Mouse (Mus musculus) cerebellum, adult 2 months (tissue): ENCODE data around the gene Dbp. TPM values are rescaled to one million over a fixed set of nuclear protein-coding genes. Genes with fewer than 3 reads are reported as not detected.
A peak's percentile ranks its signal among the peaks of the same experiment; 100 is the strongest.

Source experiments
- DNase-seq, 2 experiments: peaks; one replicate each; pipeline ENCODE4 v3.0.0; 2021
- H3K27ac ChIP-seq: fragments of 200-500 bp; 2 replicates; pipeline ENCODE4 v1.5.1; 2012; ENCODE audit warnings: low read length, control low read depth, inconsistent platforms; ENCODE audit not compliant: insufficient read depth
- H3K27me3 ChIP-seq: fragments of 200-500 bp; 2 replicates; pipeline ENCODE4 v1.6.1; 2012; ENCODE audit warnings: inconsistent platforms, mild to moderate bottlenecking, low read length, moderate library complexity; ENCODE audit not compliant: control insufficient read depth, insufficient read depth
- H3K4me1 ChIP-seq: fragments of 200-500 bp; 2 replicates; pipeline ENCODE4 v1.6.1; 2011; ENCODE audit warnings: low read length; ENCODE audit not compliant: control insufficient read depth, insufficient read depth
- H3K4me3 ChIP-seq: fragments of 200-500 bp; replicated peaks from 2 replicates; pipeline ENCODE3; 2011; ENCODE audit warnings: mild to moderate bottlenecking, low read depth, low read length, control low read depth; ENCODE audit not compliant: insufficient read depth
- CTCF ChIP-seq: fragments of 200-500 bp; IDR thresholded peaks from 2 replicates; pipeline ENCODE4 v1.5.1; 2011; ENCODE audit warnings: low read depth, mild to moderate bottlenecking, control low read depth, low read length, moderate library complexity, borderline replicate concordance; ENCODE audit not compliant: insufficient read depth
- POLR2A ChIP-seq: fragments of 200-500 bp; IDR thresholded peaks from 2 replicates; pipeline ENCODE4 v1.6.1; 2011; ENCODE audit warnings: low read length, control low read depth, borderline replicate concordance; ENCODE audit not compliant: insufficient read depth
- WGBS: fragments of 180-500 bp; shearing (Covaris S2); methylation state at CpG from one replicate; pipeline ENCODE4 v1.1.7; 2018; 5-methylcytosine and 5-hydroxymethylcytosine counted together
- polyA plus RNA-seq: library from polyadenylated mRNA; depleted of rRNA; stranded (reverse); fragments of >200 nt; gene quantifications from 2 replicates; pipeline ENCODE4 v1.2.3, GENCODE M21; 2012

The Dbp gene
- polyA plus RNA-seq, 1 experiment = 239 TPM

GRCm38 (mm10) chr7:45720413-45721233 lies 15.7 kb downstream of the Dbp start, which contains the start of gene Fam83e:
TSS of gene Fam83e (plus strand) at chr7:45721212.
- no peak within 1 kb of the TSS for H3K27ac ChIP-seq
- DNase-seq = peak in 1 of 2 experiments; percentile 31
- 62% methylated on average over 14 of the region's 14 CpGs for WGBS
- H3K27me3 ChIP-seq = no peaks in the 10 kb centered on the region
- peaks cover 19% of the 10 kb centered on the region for H3K4me1 ChIP-seq
- TF ChIP-seq CTCF (peak; percentile 7; the same call in 1 of the 2 replicates), POLR2A (no peak)
- H3K4me3 ChIP-seq = no peak within 1 kb of the TSS

GRCm38 (mm10) chr7:45721234-45721571 lies 16.3 kb downstream of the Dbp start:
- Histone ChIP-seq H3K4me1 (peaks cover 14% of the 10 kb centered on the region), H3K27me3 (no peaks in the 10 kb centered on the region), H3K27ac (no peak overlapping the region), H3K4me3 (no peak overlapping the region)
- 24% methylated on average over 7 of the region's 7 CpGs for WGBS
- no peak for DNase-seq
- TF ChIP-seq CTCF (no peak), POLR2A (no peak)

- Histone ChIP-seq H3K4me1 (peaks cover 14% of the 10 kb centered on the region), H3K4me3 (no peak overlapping the region), H3K27me3 (no peaks in the 10 kb centered on the region), H3K27ac (no peak overlapping the region)
- TF ChIP-seq POLR2A = no peak
- no peak for TF ChIP-seq CTCF
- peak; percentile 30 to 46 for DNase-seq
- WGBS = 17% methylated on average over 13 of the region's 13 CpGs
These were observed 16.9 kb downstream of the Dbp start for GRCm38 (mm10) chr7:45721642-45722347.

GRCm38 (mm10) chr7:45722348-45722713 lies 17.4 kb downstream of the Dbp start:
- WGBS = 28% methylated on average over 13 of the region's 13 CpGs

GRCm38 (mm10) chr7:45723301-45723700 lies 18.4 kb downstream of the Dbp start:
- TF ChIP-seq POLR2A = no peak
- TF ChIP-seq CTCF = no peak
- Histone ChIP-seq H3K27me3 (no peaks in the 10 kb centered on the region), H3K4me3 (no peak overlapping the region), H3K27ac (no peak overlapping the region), H3K4me1 (peaks cover 14% of the 10 kb centered on the region)
- WGBS = 84% methylated on average over 4 of the region's 4 CpGs
- no peak for DNase-seq

More at GRCm38 (mm10) chr7:45722348-45722713, 17.4 kb downstream of the Dbp start:
- DNase-seq = peak; percentile 49 to 59
- Histone ChIP-seq H3K4me1 (peaks cover 14% of the 10 kb centered on the region), H3K4me3 (no peak overlapping the region), H3K27ac (no peak overlapping the region), H3K27me3 (no peaks in the 10 kb centered on the region)
- TF ChIP-seq CTCF (0 out of 2 replicates have a peak, but pooled peaks have one; percentile 5), POLR2A (no peak)

GRCm38 (mm10) chr7:45723781-45724180 lies 18.9 kb downstream of the Dbp start:
- H3K4me1 ChIP-seq = peaks cover 14% of the 10 kb centered on the region
- no peak overlapping the region for H3K4me3 ChIP-seq
- H3K27me3 ChIP-seq = no peaks in the 10 kb centered on the region
- DNase-seq = no peak
- H3K27ac ChIP-seq = no peak overlapping the region
- no peak for TF ChIP-seq CTCF
- TF ChIP-seq POLR2A = no peak
- 94% methylated on average over 14 of the region's 14 CpGs for WGBS

GRCm38 (mm10) chr7:45725151-45725550 lies 20.3 kb downstream of the Dbp start:
- no peak for DNase-seq
- TF ChIP-seq POLR2A = no peak
- TF ChIP-seq CTCF = no peak
- WGBS = 57% methylated on average over 9 of the region's 9 CpGs
- Histone ChIP-seq H3K27ac (no peak overlapping the region), H3K27me3 (no peaks in the 10 kb centered on the region), H3K4me3 (no peak overlapping the region), H3K4me1 (0 out of 2 replicates have a peak, but pooled peaks cover 8% of the 10 kb centered on the region)
